ENCODE assay signal across 8 mouse cellular contexts in genomic region chr7:54734039-54734438, GRCm38 (mm10).
DNase-seq lines count a peak whose midpoint lies in the region; ATAC-seq and TF ChIP-seq lines count a peak whose summit lies in the region.

No protein-coding gene starts in this region.

- 40% methylated on average over 7 of the region's 7 CpGs for WGBS in kidney, embryonic 16.5 days
- 30% methylated on average over 7 of the region's 7 CpGs for WGBS in hindbrain, postnatal 0 days
- WGBS in limb, embryonic 14.5 days = 41% methylated on average over 7 of the region's 7 CpGs

- peak; percentile 75 for TF ChIP-seq CTCF in hindbrain, postnatal 0 days (IDR thresholded peaks at IDR 0.05; ENCODE audit: low read depth)

- TF ChIP-seq POLR2A in limb, embryonic 14.5 days (IDR thresholded peaks at IDR 0.05; ENCODE audit: borderline replicate concordance, extremely low read depth, insufficient read depth, insufficient read length) = no peak

- H3K27me3 ChIP-seq in kidney, embryonic 16.5 days (ENCODE audit: insufficient read depth, low read length) = no peaks in the 10 kb centered on the region
- no peaks in the 10 kb centered on the region for H3K27me3 ChIP-seq in hindbrain, postnatal 0 days (ENCODE audit: insufficient read depth, low read length)
- no peaks in the 10 kb centered on the region for H3K27me3 ChIP-seq in limb, embryonic 14.5 days (ENCODE audit: control insufficient read depth, insufficient read depth, low read length)

- no peak overlapping the region for H3K4me2 ChIP-seq in kidney, embryonic 16.5 days (replicated peaks; ENCODE audit: low read depth, low read length)
- no peak overlapping the region for H3K4me2 ChIP-seq in hindbrain, postnatal 0 days (ENCODE audit: low read depth, low read length)
- H3K4me2 ChIP-seq in limb, embryonic 14.5 days (replicated peaks; ENCODE audit: low read depth, low read length, severe bottlenecking) = no peak overlapping the region

- H3K36me3 ChIP-seq in kidney, embryonic 16.5 days (ENCODE audit: insufficient read depth, low read length) = no peaks in the 10 kb centered on the region
- H3K36me3 ChIP-seq in hindbrain, postnatal 0 days (ENCODE audit: insufficient read depth, low read length) = no peaks in the 10 kb centered on the region
- H3K36me3 ChIP-seq in limb, embryonic 14.5 days (ENCODE audit: control insufficient read depth, insufficient read depth, low read length) = no peaks in the 10 kb centered on the region

- no peak overlapping the region for H3K9ac ChIP-seq in kidney, embryonic 16.5 days (replicated peaks; ENCODE audit: low read length)
- no peak overlapping the region for H3K9ac ChIP-seq in hindbrain, postnatal 0 days (replicated peaks; ENCODE audit: low read length)
- no peak overlapping the region for H3K9ac ChIP-seq in limb, embryonic 14.5 days (ENCODE audit: low read depth, low read length, severe bottlenecking)

- H3K27ac ChIP-seq in kidney, embryonic 16.5 days (ENCODE audit: low read length) = no peak overlapping the region
- H3K27ac ChIP-seq in hindbrain, postnatal 0 days = no peak overlapping the region
- H3K27ac ChIP-seq in limb, embryonic 14.5 days (replicated peaks; ENCODE audit: low read depth, low read length) = no peak overlapping the region

- DNase-seq in kidney, adult 18-20 months = peak; percentile 5
- DNase-seq in adrenal gland, adult (ENCODE audit: inconsistent age in 2 of 2, low spot score in 1 of 2) = peak; percentile 61 to 84
- DNase-seq in cerebellum, postnatal 4 days (ENCODE audit: low spot score in 2 of 2) = peak; percentile 58 to 77
- DNase-seq in hindbrain, postnatal 0 days (ENCODE audit: low spot score) = peak; percentile 87
- peak; percentile 14 for DNase-seq in limb, embryonic 14.5 days (ENCODE audit: low spot score)
- peak; percentile 21 for DNase-seq in telencephalon, adult 2 months (ENCODE audit: low read depth, low spot score)
- no peak for DNase-seq in urinary bladder, postnatal 4 days (ENCODE audit: low spot score in 2 of 2)

- no peaks in the 10 kb centered on the region for H3K9me3 ChIP-seq in kidney, embryonic 16.5 days (ENCODE audit: low read length)
- H3K9me3 ChIP-seq in hindbrain, postnatal 0 days (ENCODE audit: low read length) = no peaks in the 10 kb centered on the region
- H3K9me3 ChIP-seq in limb, embryonic 14.5 days (ENCODE audit: control insufficient read depth, low read length) = no peaks in the 10 kb centered on the region

- H3K4me1 ChIP-seq in kidney, embryonic 16.5 days (ENCODE audit: insufficient read depth, low read length) = no peaks in the 10 kb centered on the region
- H3K4me1 ChIP-seq in hindbrain, postnatal 0 days (ENCODE audit: insufficient read depth, low read length) = no peaks in the 10 kb centered on the region
- no peaks in the 10 kb centered on the region for H3K4me1 ChIP-seq in limb, embryonic 14.5 days (ENCODE audit: control insufficient read depth, insufficient read depth, low read length)

- H3K4me3 ChIP-seq in kidney, embryonic 16.5 days (ENCODE audit: low read length) = no peak overlapping the region
- H3K4me3 ChIP-seq in hindbrain, postnatal 0 days (ENCODE audit: low read length) = no peak overlapping the region
- H3K4me3 ChIP-seq in limb, embryonic 14.5 days (replicated peaks; ENCODE audit: low read length) = no peak overlapping the region

- ATAC-seq in kidney, embryonic 16.5 days (ENCODE audit: low FRiP score, low TSS enrichment) = no peak
- peak; percentile 43; the same call in 1 of the 2 replicates for ATAC-seq in hindbrain, postnatal 0 days
- ATAC-seq in limb, embryonic 14.5 days (ENCODE audit: low FRiP score, low read depth) = no peak

Comparison
In these comparisons a context has a peak if more than half of its experiments do, and no peak if none do; other contexts are left out.
1. DNase-seq: peak in kidney, adult 18-20 months (single experiment), adrenal gland, adult (2 of 2), cerebellum, postnatal 4 days (2 of 2), hindbrain, postnatal 0 days (single experiment), limb, embryonic 14.5 days (single experiment) and telencephalon, adult 2 months (single experiment); none in urinary bladder, postnatal 4 days (0 of 2).